8 mouse cellular contexts compared by ENCODE assay signal in genomic region chr6:86480189-86480831, GRCm38 (mm10). TPM values are rescaled to one million over a fixed set of nuclear protein-coding genes. Genes with fewer than 3 reads are reported as not detected.
DNase-seq lines count a peak whose midpoint lies in the region; ATAC-seq and TF ChIP-seq lines count a peak whose summit lies in the region.

No protein-coding gene starts in this region.

- TF ChIP-seq CTCF in bone marrow, adult 2 months (IDR thresholded peaks at IDR 0.05; ENCODE audit: control insufficient read depth, insufficient read depth, low read length): no peak
- TF ChIP-seq CTCF in gastrocnemius, adult 2 months (IDR thresholded peaks at IDR 0.05): no peak

- WGBS in bone marrow, adult 2 months: 11% methylated on average over 9 of the region's 9 CpGs
- 33% methylated on average over 9 of the region's 9 CpGs for WGBS in hindbrain, embryonic 15.5 days
- 23% methylated on average over 9 of the region's 9 CpGs for WGBS in liver, embryonic 13.5 days (ENCODE audit: insufficient replicate concordance)

- H3K9me3 ChIP-seq in hindbrain, embryonic 15.5 days: no peaks in the 10 kb centered on the region
- no peaks in the 10 kb centered on the region for H3K9me3 ChIP-seq in liver, embryonic 13.5 days (replicated peaks)

- no peak for ATAC-seq in hindbrain, embryonic 15.5 days (ENCODE audit: low FRiP score, low read depth)
- no peak for ATAC-seq in liver, embryonic 13.5 days (ENCODE audit: low read depth)

- H3K4me2 ChIP-seq in hindbrain, embryonic 15.5 days: peak overlapping the region; percentile 14; the same call in 1 of the 2 replicates
- peak overlapping the region; percentile 45 for H3K4me2 ChIP-seq in liver, embryonic 13.5 days

- H3K27me3 ChIP-seq in hindbrain, embryonic 15.5 days: no peaks in the 10 kb centered on the region
- H3K27me3 ChIP-seq in liver, embryonic 13.5 days: no peaks in the 10 kb centered on the region

- H3K9ac ChIP-seq in hindbrain, embryonic 15.5 days: no peak overlapping the region
- peak overlapping the region; percentile 45; the same call in 1 of the 2 replicates for H3K9ac ChIP-seq in liver, embryonic 13.5 days

- H3K36me3 ChIP-seq in hindbrain, embryonic 15.5 days: no peaks in the 10 kb centered on the region
- no peaks in the 10 kb centered on the region for H3K36me3 ChIP-seq in liver, embryonic 13.5 days

- intact Hi-C loops in gastrocnemius, adult 2 months (cut with DNase I): no loop called here

- H3K4me3 ChIP-seq in bone marrow, adult 2 months (replicated peaks; ENCODE audit: control insufficient read depth, low read depth, low read length): peak overlapping the region; percentile 8
- H3K4me3 ChIP-seq in gastrocnemius, adult 2 months: peak overlapping the region; percentile 75
- no peak overlapping the region for H3K4me3 ChIP-seq in hindbrain, embryonic 15.5 days
- H3K4me3 ChIP-seq in liver, embryonic 13.5 days (replicated peaks): no peak overlapping the region

- peaks cover 3% of the 10 kb centered on the region for H3K4me1 ChIP-seq in bone marrow, adult 2 months (ENCODE audit: control insufficient read depth, insufficient read depth, low read length)
- peaks cover 7% of the 10 kb centered on the region; the same call in 1 of the 2 replicates for H3K4me1 ChIP-seq in hindbrain, embryonic 15.5 days (replicated peaks)
- peaks cover 43% of the 10 kb centered on the region for H3K4me1 ChIP-seq in liver, embryonic 13.5 days (replicated peaks)

- peak; percentile 70 for DNase-seq in 416B (ENCODE audit: low read depth)
- peak; percentile 72 for DNase-seq in gastrocnemius, adult 2 months
- DNase-seq in liver, embryonic 13.5 days: no peak
- peak; percentile 60 for DNase-seq in neural tube, embryonic 10.5 days (ENCODE audit: extremely low spot score, low spot score)
- no peak for DNase-seq in layer of hippocampus, postnatal 10 days (ENCODE audit: low spot score in 2 of 2)
- DNase-seq in B cell, adult 2 months: no peak

- peak overlapping the region; percentile 52 for H3K27ac ChIP-seq in bone marrow, adult 2 months (ENCODE audit: control insufficient read depth, insufficient read depth, low read depth, low read length, poor library complexity)
- peak overlapping the region; percentile 92 for H3K27ac ChIP-seq in gastrocnemius, adult 2 months
- H3K27ac ChIP-seq in hindbrain, embryonic 15.5 days (replicated peaks): peak overlapping the region; percentile 55
- peak overlapping the region; percentile 54 for H3K27ac ChIP-seq in liver, embryonic 13.5 days

- TF ChIP-seq POLR2A in bone marrow, adult 2 months (IDR thresholded peaks at IDR 0.05; ENCODE audit: borderline replicate concordance, control insufficient read depth, low read depth, low read length): no peak

RNA-seq across cellular contexts. Expression of gene C87436, which starts 42.1 kb away (rescaled TPM):
- 7.9 and 13.3 TPM in 2 replicates for polyA plus RNA-seq in bone marrow, adult 2 months (2011; ENCODE audit: insufficient read depth, insufficient read length, low replicate concordance, missing spikeins)
- total RNA-seq in gastrocnemius, adult 2 months (2021): 1 to 10 TPM; 7.5 to 8.0 TPM
- 23.7 and 25.7 TPM in 2 replicates for polyA plus RNA-seq in hindbrain, embryonic 15.5 days (2015; fragmentation: Nextera tagmentation; extraction: Ambion mirVana)
- polyA plus RNA-seq in liver, embryonic 13.5 days (2015; fragmentation: Nextera tagmentation; extraction: Ambion mirVana): 12.4 and 14.5 TPM in 2 replicates
- 10 to 100 TPM; 13.6 to 15.9 TPM for total RNA-seq in layer of hippocampus, postnatal 10 days (2021)

RNA-seq across cellular contexts. Expression of gene Pcbp1, which starts 45.8 kb away (rescaled TPM):
- polyA plus RNA-seq in bone marrow, adult 2 months (2011; ENCODE audit: insufficient read depth, insufficient read length, low replicate concordance, missing spikeins): 52.9 and 86.3 TPM in 2 replicates
- 100 to 1,000 TPM; 121 to 128 TPM for total RNA-seq in gastrocnemius, adult 2 months (2021)
- polyA plus RNA-seq in hindbrain, embryonic 15.5 days (2015; fragmentation: Nextera tagmentation; extraction: Ambion mirVana): 341 and 351 TPM in 2 replicates
- 327 and 339 TPM in 2 replicates for polyA plus RNA-seq in liver, embryonic 13.5 days (2015; fragmentation: Nextera tagmentation; extraction: Ambion mirVana)
- total RNA-seq in layer of hippocampus, postnatal 10 days (2021): 100 to 1,000 TPM; 159 to 184 TPM

RNA-seq across cellular contexts. Expression of gene Gm44790, which starts 53.9 kb away (rescaled TPM):
- not detected in 2 replicates for polyA plus RNA-seq in bone marrow, adult 2 months (2011; ENCODE audit: insufficient read depth, insufficient read length, low replicate concordance, missing spikeins)
- under 1 TPM in 1 of 2 experiments, not detected in 1; 0.53 TPM for total RNA-seq in gastrocnemius, adult 2 months (2021)
- polyA plus RNA-seq in hindbrain, embryonic 15.5 days (2015; fragmentation: Nextera tagmentation; extraction: Ambion mirVana): 1.2 TPM in 2 replicates
- not detected in 2 replicates for polyA plus RNA-seq in liver, embryonic 13.5 days (2015; fragmentation: Nextera tagmentation; extraction: Ambion mirVana)
- total RNA-seq in layer of hippocampus, postnatal 10 days (2021): not detected

Comparison
In these comparisons a context has a peak if more than half of its experiments do, and no peak if none do; other contexts are left out.
1. DNase-seq: peak in 416B (single experiment), gastrocnemius, adult 2 months (single experiment) and neural tube, embryonic 10.5 days (single experiment); none in liver, embryonic 13.5 days (single experiment), layer of hippocampus, postnatal 10 days (0 of 2) and B cell, adult 2 months (0 of 2).
2. H3K4me3 ChIP-seq: peak in bone marrow, adult 2 months (single experiment) and gastrocnemius, adult 2 months (single experiment); none in hindbrain, embryonic 15.5 days (single experiment) and liver, embryonic 13.5 days (single experiment).
3. Peak in every context shown above with its lines, with median percentiles within 50 percentile points of each other: H3K27ac ChIP-seq.